Mouse (Mus musculus) MEL (cell line): Measurements from ENCODE around the gene Sox5.

ENCODE experiments used
- CTCF ChIP-seq, 3 experiments: IDR thresholded peaks in 2 of 3; conservative IDR thresholded peaks in 1 of 3; 2 replicates each; pipeline ENCODE4 v1.5.1; 2011 to 2012; ENCODE audit warnings: low read length in 3 of 3, low read depth in 2 of 3, mild to moderate bottlenecking in 2 of 3, improper control_type of control experiment in 1 of 3, inconsistent platforms in 1 of 3, mixed read lengths in 1 of 3, moderate library complexity in 1 of 3; ENCODE audit not compliant: control insufficient read depth in 1 of 3, insufficient read depth in 1 of 3, poor library complexity in 1 of 3, severe bottlenecking in 1 of 3
- ELF1 ChIP-seq: IDR thresholded peaks from 2 replicates; pipeline ENCODE4 v1.6.1; 2014; ENCODE audit warnings: low read depth, mild to moderate bottlenecking, inconsistent platforms, low read length, improper control_type of control experiment, moderate library complexity
- MAX ChIP-seq: IDR thresholded peaks from 2 replicates; pipeline ENCODE4 v1.6.1; 2011; ENCODE audit warnings: low read length, improper control_type of control experiment
- POLR2A ChIP-seq, 2 experiments: IDR thresholded peaks; 2 replicates each; pipeline ENCODE4 v1.6.1; 2011 to 2012; ENCODE audit warnings: low read length in 2 of 2, mild to moderate bottlenecking in 2 of 2, control low read depth in 1 of 2, improper control_type of control experiment in 1 of 2, low read depth in 1 of 2, moderate library complexity in 1 of 2; ENCODE audit not compliant: control insufficient read depth in 1 of 2, insufficient read depth in 1 of 2, poor library complexity in 1 of 2
- SMC3 ChIP-seq: IDR thresholded peaks from 2 replicates; pipeline ENCODE4 v1.6.1; 2011; ENCODE audit warnings: low read depth, low read length, improper control_type of control experiment
- TAL1 ChIP-seq: IDR thresholded peaks from 2 replicates; pipeline ENCODE4 v1.6.1; 2012; ENCODE audit warnings: mild to moderate bottlenecking, inconsistent platforms, low read length, moderate library complexity, mixed read lengths

GRCm38 (mm10) chr6:144761902-144762301 is 19.9 kb downstream of the Sox5 start:
- no peak for TF ChIP-seq SMC3
- no peak for TF ChIP-seq CTCF (IDR thresholded peaks at IDR 0.05 in 2 of 3, conservative IDR thresholded peaks at IDR 0.05 in 1 of 3; ENCODE audit: control insufficient read depth in 1 of 3, insufficient read depth in 1 of 3, low read depth in 2 of 3, low read length in 3 of 3, poor library complexity in 1 of 3, severe bottlenecking in 1 of 3)
- no peak for TF ChIP-seq MAX
- no peak for TF ChIP-seq TAL1
- no peak for TF ChIP-seq ELF1
- no peak for TF ChIP-seq POLR2A (IDR thresholded peaks at IDR 0.05; ENCODE audit: control insufficient read depth in 1 of 2, insufficient read depth in 1 of 2, low read depth in 1 of 2, low read length in 2 of 2, poor library complexity in 1 of 2)
